Mouse (Mus musculus) kidney, postnatal 36 days (tissue): ENCODE results near the gene Madcam1.

Experiments used
- DNase-seq, 2 experiments: peaks; one replicate each; pipeline ENCODE4 v3.0.0; 2021 to 2022; ENCODE audit warnings: mixed read lengths in 2 of 2

Gene Madcam1

GRCm38 (mm10) chr10:79664131-79664665, at the start of gene Madcam1:
Gene Madcam1 (plus strand): TSS chr10:79664559.
- DNase-seq = peak; percentile 61 to 88

- DNase-seq = peak in 1 of 2 experiments; percentile 15
These were observed 48.5 kb upstream of the Madcam1 start for GRCm38 (mm10) chr10:79615860-79616259.

- DNase-seq = no peak
These were observed 48.0 kb upstream of the Madcam1 start for GRCm38 (mm10) chr10:79616376-79616775.

DNA sequence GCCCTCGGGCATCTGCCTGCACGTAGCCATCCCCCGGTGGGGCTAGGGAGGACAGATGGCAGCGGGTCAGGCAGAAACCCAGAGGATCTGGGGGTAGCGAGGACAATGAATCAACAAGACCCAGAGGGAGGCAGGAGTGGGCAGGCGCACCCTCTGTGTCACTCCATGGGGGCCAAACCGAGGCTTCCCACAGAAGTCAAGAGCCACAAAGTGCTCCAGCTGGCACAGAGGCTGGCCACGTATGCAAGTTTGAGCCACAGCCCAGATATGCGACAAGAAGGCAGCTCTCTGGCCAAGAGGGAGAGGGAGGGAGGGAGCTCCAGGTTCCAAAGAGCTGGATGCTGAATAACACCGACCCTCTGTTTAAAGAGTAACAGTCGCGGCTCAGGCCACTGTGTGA, 40.4 kb upstream of the Madcam1 start:
- no peak for DNase-seq

- DNase-seq = no peak
These were observed 39.0 kb upstream of the Madcam1 start for GRCm38 (mm10) chr10:79625398-79625797.

GRCm38 (mm10) chr10:79626156-79626555, 38.2 kb upstream of the Madcam1 start:
- no peak for DNase-seq

- DNase-seq = no peak
These were observed 36.0 kb upstream of the Madcam1 start for GRCm38 (mm10) chr10:79628377-79628776.

GRCm38 (mm10) chr10:79631432-79631831, 32.9 kb upstream of the Madcam1 start:
- DNase-seq = no peak

DNA sequence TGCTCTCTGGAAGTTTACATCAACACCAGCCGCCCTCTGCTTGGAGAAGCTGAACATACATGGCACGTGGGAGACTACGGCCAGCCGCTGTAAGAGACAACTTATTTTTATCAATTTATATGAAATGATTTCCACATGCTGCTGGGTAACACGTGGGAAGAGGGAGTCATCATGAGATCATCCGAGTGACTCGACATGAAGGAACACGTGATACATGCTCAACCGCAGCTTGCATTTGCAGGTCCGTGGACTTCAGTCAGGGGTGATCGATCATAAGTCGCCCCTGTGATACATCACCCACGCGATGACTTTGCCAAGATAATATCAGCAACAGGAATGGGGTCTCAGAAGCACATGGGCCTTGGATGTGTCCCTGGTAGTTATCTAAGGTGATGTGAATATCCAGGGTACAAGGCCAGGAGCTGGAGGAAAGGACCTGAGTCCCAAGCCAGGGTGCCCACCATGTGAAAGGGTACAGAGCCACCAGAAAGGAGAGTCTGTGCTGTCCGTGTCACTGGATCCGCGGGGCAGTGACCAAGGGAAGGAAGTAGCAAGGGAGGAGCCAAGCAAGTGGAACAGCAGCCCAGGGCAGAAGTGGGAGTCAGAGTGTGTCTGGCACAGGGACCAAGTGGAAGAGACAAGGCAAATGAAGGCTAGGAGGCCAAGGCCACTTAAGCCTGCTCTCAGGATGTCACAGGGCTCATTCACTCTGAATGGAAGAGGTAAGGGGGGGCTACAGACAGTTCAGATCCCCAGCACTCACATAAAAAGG, 31.2 kb upstream of the Madcam1 start:
- no peak for DNase-seq

DNA sequence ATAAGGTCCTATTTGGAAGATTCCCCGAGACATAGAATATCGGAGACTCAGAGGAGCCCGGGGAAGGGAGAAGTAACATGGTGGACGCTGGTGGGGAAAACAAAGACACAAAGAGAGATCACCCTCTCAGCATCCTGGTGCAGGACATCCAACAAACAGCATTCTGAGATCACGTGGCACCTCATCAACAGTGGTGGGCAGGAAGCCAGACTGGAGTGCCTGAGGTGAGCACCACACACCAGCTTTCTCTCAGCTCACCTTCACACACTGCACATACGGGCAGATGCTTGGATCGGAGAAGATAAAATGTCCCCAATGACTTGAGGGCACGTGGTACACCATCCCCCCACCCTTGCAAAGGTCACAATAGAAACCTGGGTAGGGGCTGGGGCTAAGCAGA, 28.1 kb upstream of the Madcam1 start:
- DNase-seq = no peak

DNA sequence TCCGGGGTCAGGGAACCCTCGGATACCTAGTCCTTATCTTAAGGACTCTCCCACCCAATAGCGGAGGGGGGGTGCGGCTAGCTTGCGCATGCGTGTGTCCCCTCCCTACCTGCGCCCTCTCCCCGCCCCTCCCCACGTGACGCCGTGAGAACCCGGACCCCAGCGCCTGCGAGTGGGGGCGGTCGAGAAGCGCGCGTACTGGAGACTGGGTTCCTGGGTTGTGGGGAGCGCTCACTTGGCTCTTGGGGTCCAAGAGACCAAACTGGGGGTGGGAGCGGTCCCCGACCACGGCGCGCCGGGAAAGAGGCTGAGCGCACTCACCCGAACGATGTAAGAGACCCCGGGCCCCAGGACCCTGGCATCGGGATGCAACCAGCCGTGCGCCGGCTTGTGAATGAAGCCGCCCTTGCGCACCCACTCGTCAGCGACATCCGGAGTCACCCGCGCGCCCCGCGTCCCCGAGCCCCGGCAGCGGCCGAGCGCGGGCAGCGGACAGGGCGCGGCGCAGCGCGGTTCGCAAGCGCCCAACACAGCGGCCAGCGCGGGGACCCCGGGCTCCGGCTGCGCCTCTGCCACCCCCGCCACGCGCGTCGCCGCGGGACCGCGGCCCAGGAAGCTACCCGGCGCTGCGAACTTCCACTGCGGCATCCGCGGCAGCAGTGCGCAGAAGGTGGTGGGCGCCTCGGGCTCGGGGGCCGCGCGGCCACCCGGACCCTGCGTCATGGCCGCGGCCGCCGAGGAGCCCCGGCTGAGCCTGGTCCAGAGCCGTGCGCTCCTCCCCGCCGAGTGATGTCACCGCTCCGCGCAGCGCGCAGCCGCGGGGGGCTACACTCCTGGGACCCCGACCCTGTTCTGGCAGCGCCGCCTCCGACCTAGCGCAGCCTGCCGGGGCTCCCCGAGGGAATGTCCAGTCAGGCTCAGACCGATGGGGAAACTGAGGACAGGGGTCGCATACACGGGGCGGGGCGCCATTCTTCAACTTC, 26.9 kb upstream of the Madcam1 start, which contains the start of gene Shc2:
TSS of gene Shc2 (minus strand) at position 791 of the 983 bp plus-strand sequence.
- peak in 1 of 2 experiments; percentile 13 for DNase-seq

DNA sequence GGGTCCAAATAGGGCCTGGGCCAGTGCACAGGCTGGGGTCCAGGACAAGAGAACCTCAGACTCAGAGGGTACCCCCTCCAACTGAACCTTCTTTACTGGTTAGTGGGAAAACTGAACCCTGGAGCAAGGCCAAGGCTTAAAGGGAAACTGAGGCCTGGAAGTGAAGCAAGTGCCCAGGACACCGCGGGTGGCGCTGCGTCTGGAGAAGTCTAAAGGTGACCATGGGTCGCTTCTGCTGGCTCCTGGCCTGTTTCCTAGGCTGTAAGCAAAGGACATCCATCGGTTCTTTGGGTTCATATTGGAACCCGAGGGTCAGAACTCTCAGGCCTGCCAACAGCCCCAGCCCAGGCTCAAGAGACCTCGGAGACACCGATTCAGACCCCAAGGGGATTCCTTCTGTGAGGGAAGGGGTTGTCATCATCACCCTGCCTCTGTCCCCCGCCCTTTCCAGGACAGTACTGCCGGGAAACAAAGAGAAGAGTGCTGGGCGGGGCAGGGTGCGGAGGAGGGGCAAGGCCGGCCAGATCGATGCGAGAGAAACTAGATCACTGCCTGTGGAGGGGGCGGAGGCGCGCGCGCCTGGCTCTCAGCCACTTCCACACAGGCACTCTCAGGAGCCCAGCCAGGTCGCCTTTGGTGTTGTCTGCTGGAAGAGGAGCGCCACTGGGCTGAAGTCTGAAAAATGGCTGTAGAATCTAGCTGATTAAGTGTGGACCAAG, 25.7 kb upstream of the Madcam1 start:
- DNase-seq = peak in 1 of 2 experiments; percentile 16

DNA sequence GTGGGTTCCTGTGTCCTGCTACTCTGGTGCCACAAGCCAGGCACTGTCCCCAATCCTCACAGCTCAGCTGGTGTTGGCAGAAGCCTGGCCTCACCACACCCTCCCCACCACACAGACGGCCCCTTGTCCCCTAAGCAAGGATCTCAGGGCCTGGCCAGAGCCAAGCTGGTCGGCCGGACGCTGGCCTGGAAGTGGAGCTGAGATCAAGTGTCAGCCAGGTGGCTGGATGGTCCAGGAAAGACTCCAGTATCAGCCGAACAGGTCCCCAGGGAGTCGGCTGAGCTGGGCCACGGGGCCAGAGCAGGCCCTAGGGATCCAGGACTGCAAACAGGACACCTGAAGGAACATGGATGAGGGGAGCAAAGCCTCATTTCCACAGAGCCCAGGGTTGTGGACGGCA, 18.6 kb upstream of the Madcam1 start, which contains the start of gene Odf3l2:
TSS of gene Odf3l2 (minus strand) at position 28 of the 400 bp plus-strand sequence.
- no peak for DNase-seq

- DNase-seq = peak; percentile 60 to 87
These were observed 15.1 kb upstream of the Madcam1 start for GRCm38 (mm10) chr10:79649070-79649751.

DNA sequence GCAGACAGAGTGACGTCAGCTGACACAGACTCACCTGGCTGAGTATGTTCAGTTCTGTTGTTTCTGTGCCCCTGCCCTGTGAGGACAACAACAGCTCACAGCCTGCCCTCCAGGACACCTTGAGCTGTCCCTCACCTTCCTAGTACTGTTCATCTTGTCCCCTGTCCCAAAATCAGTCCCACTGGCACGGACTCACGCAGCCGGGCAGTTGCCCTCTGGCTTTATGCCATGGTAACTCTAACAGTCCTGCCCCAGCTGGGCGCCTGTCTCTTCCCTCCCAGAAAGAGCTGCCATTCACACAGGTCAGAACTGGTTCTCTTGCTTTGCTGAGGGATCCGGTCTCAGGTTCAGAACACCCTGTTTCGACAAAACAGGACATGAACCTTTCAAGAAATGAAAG, 11.6 kb upstream of the Madcam1 start:
- no peak for DNase-seq

GRCm38 (mm10) chr10:79654946-79655395, 9.4 kb upstream of the Madcam1 start:
- no peak for DNase-seq

DNA sequence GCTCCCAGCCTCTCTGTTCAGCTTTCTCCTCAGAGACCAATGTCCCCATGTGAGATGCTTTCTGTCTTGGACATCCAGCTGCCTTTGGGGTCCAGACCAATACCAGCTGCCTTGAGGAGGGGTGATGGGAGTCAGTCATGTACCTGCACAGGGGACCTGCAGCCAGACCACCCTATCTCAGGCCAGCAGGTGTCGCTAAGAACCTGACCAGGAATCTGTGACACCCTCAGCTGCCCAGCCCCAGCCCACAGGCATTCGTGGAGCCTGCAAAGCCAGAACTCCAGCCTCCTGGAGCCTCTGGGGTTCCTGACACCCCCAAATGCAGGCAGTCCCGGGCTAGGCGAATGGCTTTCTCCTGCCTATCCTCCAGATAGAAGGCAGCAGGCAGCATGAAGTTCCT, 5.5 kb upstream of the Madcam1 start:
- DNase-seq = peak in 1 of 2 experiments; percentile 57

DNA sequence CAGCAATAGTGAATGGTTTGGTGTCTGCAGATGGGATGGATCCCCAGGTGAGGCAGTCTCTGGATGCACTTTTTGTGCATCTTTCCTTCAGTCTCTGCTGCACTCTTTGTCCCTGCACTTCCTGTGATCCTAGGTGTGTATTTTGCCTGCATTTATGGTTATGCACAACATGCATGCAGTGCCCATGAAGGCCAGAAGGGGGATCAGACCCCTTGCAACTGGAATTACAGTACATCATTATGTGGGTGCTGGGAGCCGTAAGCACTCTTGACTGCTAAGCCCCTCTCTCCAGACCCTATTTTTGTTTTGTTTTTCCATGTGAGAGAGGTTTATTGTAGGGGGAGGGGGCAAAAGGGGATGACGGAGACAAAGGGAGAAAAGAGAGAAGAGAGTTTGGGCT, 4.1 kb upstream of the Madcam1 start:
- DNase-seq = peak in 1 of 2 experiments; percentile 36

DNA sequence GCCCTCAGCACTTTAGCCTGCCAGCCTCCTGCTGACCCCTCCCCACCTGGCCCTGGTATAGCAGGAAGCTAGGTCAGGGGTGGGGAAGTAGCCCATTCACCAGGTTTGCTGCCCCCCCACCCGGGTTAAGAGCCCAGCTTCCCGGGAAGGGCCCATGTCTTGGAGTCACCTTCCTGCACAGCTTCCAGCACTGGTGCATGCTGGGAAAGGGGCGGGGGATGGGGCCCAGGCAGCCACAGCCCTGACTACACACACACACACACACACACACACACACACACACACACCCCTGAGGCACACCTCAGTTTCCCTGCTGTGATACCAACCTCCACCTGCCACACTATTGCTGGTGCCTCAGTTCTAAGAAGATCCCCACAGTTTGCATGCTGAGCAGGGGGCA, 2.5 kb upstream of the Madcam1 start:
- DNase-seq = no peak

DNA sequence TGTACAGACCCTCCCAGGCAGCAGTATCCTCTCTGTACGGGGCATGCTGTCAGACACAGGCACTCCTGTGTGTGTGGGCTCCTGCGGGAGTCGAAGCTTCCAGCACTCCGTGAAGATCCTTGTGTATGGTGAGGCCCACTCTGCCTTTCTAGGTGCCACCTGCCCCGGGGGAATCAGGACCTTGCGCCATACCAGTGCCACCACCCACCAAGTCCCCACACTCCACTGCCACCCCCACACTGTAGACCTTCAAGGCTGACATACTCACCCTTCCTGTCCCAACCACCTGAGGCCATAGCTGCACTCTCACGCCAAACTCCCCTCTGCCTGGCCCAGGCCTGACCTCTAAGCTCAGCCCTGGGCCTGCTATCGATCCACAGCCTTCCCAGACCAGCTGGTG, 692 bp downstream of the Madcam1 start:
- DNase-seq = no peak

GRCm38 (mm10) chr10:79666493-79666892, 2.1 kb downstream of the Madcam1 start:
- no peak for DNase-seq

DNA sequence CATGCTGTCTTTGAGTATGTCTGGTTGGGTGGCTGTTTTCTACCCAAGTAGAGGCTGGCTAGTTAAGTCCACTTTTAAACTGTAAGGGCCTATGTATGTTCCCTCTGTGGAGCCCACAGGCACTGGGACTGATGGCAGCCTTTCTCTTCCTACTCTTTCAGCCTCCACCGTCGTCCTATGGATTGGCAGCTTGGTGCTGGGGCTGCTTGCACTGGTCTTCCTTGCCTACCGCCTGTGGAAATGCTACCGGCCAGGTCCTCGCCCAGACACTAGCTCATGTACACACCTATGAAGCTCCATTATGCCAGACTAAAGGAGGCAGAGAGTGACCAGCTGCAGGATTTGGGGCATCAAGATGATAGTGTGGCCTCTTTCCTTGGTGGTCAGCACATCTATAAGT, 3.7 kb downstream of the Madcam1 start:
- DNase-seq = no peak
